Mouse (Mus musculus) midbrain, embryonic 10.5 days (tissue): ENCODE results near the gene Brms1. TPM values are rescaled to one million over a fixed set of nuclear protein-coding genes. Genes with fewer than 3 reads are reported as not detected.
"Not testable (repeated sequence)": the region's sequence is repeated elsewhere in the genome, so short reads cannot be mapped to it uniquely, and the experiment has no call there.

Experiments
- DNase-seq: peaks from one replicate; pipeline ENCODE4 v3.0.0-alpha.2; 2017; ENCODE audit warnings: low spot score
- H3K27ac ChIP-seq: fragments of 300-500 bp; sonication (generic); replicated peaks from 2 replicates; pipeline ENCODE4 v1.5.1; 2016; ENCODE audit warnings: mild to moderate bottlenecking
- H3K27me3 ChIP-seq: fragments of 300-500 bp; sonication (generic); 2 replicates; pipeline ENCODE4 v1.6.1; 2016; ENCODE audit warnings: low read depth, mild to moderate bottlenecking; ENCODE audit not compliant: poor library complexity, severe bottlenecking
- H3K36me3 ChIP-seq: fragments of 300-500 bp; sonication (generic); 2 replicates; pipeline ENCODE4 v1.6.1; 2016; ENCODE audit warnings: mild to moderate bottlenecking, moderate library complexity
- H3K4me1 ChIP-seq: fragments of 300-500 bp; sonication (generic); 2 replicates; pipeline ENCODE4 v1.6.1; 2016
- H3K4me3 ChIP-seq: fragments of 300-500 bp; sonication (generic); 2 replicates; pipeline ENCODE4 v1.5.1; 2016; ENCODE audit warnings: mild to moderate bottlenecking, moderate library complexity
- H3K9me3 ChIP-seq: fragments of 300-500 bp; sonication (generic); replicated peaks from 2 replicates; pipeline ENCODE4 v1.6.1; 2016; ENCODE audit warnings: mild to moderate bottlenecking
- WGBS: fragments of 180-500 bp; shearing (Covaris S2); methylation state at CpG from one replicate; pipeline ENCODE4 v1.1.7; 2016; 5-methylcytosine and 5-hydroxymethylcytosine counted together
- polyA plus RNA-seq: library from polyadenylated mRNA; unstranded; fragments of >200 nt; fragmentation: Nextera tagmentation; extraction: Ambion mirVana; gene quantifications from 2 replicates; pipeline ENCODE4 v1.2.1, GENCODE M21; 2016

The Brms1 gene
- polyA plus RNA-seq, 1 experiment from 2014 or later: 85.6 TPM

DNA sequence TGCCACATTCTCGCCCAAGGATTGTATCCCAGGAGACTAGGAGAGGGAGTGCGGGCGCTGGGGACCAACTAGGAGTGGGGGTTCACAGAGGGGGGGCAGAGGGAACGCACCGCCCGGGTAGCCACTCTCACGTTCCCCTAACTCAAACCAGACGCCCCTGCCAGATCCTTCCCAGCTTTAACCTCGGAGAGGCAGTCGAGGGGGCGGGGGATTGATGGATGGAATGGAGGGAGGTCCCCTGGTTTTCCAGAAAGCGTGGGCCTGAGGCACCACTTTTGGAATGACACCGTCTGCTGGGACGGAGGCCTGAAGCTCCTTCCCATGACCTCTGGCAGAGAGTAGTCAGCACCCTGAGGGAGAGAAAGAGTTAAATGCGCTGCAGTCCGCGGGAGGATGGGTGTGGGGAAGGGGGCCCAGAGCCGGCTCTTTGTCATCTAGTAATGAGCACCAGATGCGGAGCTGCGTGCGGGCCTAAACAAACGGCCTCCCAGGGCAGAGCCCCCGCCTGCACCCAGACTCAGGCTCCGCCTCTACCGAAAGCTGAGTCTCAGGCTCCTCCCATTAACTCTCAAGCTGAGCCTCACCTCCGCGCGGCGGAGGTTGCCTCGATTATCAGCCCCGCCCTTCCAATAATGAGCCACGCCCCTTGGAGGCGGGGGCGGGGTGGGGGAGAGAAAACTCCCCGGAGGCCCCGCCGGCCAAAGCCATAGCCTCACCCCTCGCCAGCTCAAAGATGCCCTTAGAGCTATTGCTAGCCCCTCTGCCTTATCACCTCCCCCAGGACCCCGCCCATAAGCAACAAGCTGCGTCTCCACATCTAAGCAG lies 30.6 kb downstream of the Brms1 start:
- under 1% methylated on average over 40 of the region's 40 CpGs for WGBS
- Histone ChIP-seq H3K4me3 (peak overlapping the region; percentile 60), H3K9me3 (no peaks in the 10 kb centered on the region), H3K36me3 (no peaks in the 10 kb centered on the region), H3K27me3 (peaks cover 64% of the 10 kb centered on the region), H3K27ac (peak overlapping the region; percentile 88), H3K4me1 (peaks cover 58% of the 10 kb centered on the region)
- peak; percentile 86 for DNase-seq

DNA sequence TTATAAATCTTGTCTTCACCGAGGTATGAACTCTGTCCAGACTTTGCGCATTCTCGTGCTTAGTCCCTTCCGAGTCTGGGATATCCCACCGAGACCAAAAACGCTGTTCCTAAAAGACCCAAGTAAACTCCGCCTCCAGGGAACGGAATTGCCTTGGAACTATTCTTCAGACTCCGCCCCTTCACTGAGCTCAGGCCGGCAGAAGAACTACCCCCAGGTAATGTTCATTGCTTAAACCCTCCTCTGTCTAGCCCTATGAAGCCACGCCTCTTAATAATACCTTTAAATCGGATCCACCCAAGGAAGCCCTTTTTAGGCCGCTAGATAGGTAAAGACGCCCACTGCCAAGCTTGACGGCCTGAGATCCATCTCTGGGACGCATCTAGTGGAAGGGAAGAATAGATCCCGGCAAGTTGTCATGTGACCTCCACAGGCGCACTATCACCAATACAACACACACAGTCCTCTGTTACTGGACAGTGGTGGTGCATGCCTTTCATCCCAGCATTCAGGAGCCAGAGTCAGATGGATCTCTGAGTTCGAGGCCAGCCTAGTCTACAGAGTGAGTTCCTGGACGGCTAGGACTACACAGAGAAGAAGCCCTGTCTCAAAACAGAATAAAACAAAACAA lies 31.4 kb downstream of the Brms1 start:
- no peaks in the 10 kb centered on the region for H3K9me3 ChIP-seq
- peaks cover 50% of the 10 kb centered on the region for H3K4me1 ChIP-seq
- H3K4me3 ChIP-seq: peak overlapping the region; percentile 60
- H3K27me3 ChIP-seq: peaks cover 56% of the 10 kb centered on the region
- 5% methylated on average over 20 of the region's 20 CpGs for WGBS
- DNase-seq: peak; percentile 38
- peak overlapping the region; percentile 88 for H3K27ac ChIP-seq
- H3K36me3 ChIP-seq: no peaks in the 10 kb centered on the region

- Histone ChIP-seq H3K4me1 (peaks cover 45% of the 10 kb centered on the region), H3K27me3 (peaks cover 51% of the 10 kb centered on the region), H3K9me3 (no peaks in the 10 kb centered on the region), H3K4me3 (peak overlapping the region; percentile 60), H3K27ac (no peak overlapping the region), H3K36me3 (no peaks in the 10 kb centered on the region)
- peak; percentile 75 for DNase-seq
- WGBS: 2% methylated on average over 15 of the region's 15 CpGs
Measured at GRCm38 (mm10) chr19:5073028-5073427, 31.9 kb downstream of the Brms1 start.

DNA sequence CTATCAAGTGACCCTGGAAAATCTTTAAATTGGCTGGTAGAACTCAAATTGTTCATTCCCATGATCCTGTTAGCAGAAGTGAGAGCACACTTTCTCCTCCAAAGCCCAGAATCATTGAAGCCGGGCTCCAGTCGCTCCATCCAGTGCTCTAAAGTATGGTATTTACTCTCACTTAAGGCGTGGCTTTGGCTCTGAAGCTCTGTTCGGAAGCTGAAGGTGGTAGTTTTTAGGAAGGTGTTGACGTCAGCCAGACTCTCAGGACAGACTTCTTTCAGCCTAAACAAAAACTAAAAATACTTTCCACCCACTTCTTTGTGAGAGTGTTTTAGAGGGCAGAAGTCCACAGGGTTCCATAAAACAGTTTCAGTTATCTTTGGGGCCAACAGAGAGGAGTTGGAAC lies 32.4 kb downstream of the Brms1 start:
- DNase-seq: no peak
- Histone ChIP-seq H3K4me1 (peaks cover 40% of the 10 kb centered on the region), H3K27me3 (peaks cover 46% of the 10 kb centered on the region), H3K4me3 (no peak overlapping the region), H3K36me3 (no peaks in the 10 kb centered on the region), H3K27ac (no peak overlapping the region), H3K9me3 (no peaks in the 10 kb centered on the region)
- WGBS: 46% methylated on average over 5 of the region's 5 CpGs

- 85% methylated on average over 1 of the region's 1 CpGs for WGBS
Measured at GRCm38 (mm10) chr19:5079279-5079678, 38.1 kb downstream of the Brms1 start.

GRCm38 (mm10) chr19:5082005-5082404 lies 40.9 kb downstream of the Brms1 start:
- no peak for DNase-seq
- H3K4me3 ChIP-seq: no peak overlapping the region
- H3K4me1 ChIP-seq: peaks cover 12% of the 10 kb centered on the region
- H3K27ac ChIP-seq: no peak overlapping the region
- peaks cover 70% of the 10 kb centered on the region for H3K27me3 ChIP-seq
- no peaks in the 10 kb centered on the region for H3K36me3 ChIP-seq
- H3K9me3 ChIP-seq: no peaks in the 10 kb centered on the region
- 60% methylated on average over 18 of the region's 18 CpGs for WGBS

More at GRCm38 (mm10) chr19:5079279-5079678, 38.1 kb downstream of the Brms1 start:
- Histone ChIP-seq H3K4me1 (no peaks in the 10 kb centered on the region), H3K27ac (no peak overlapping the region), H3K27me3 (peaks cover 56% of the 10 kb centered on the region), H3K9me3 (no peaks in the 10 kb centered on the region), H3K4me3 (no peak overlapping the region), H3K36me3 (no peaks in the 10 kb centered on the region)
- DNase-seq: no peak

GRCm38 (mm10) chr19:5082596-5082995 lies 41.4 kb downstream of the Brms1 start:
- Histone ChIP-seq H3K27me3 (peaks cover 70% of the 10 kb centered on the region), H3K4me3 (no peak overlapping the region), H3K9me3 (no peaks in the 10 kb centered on the region), H3K36me3 (no peaks in the 10 kb centered on the region), H3K4me1 (peaks cover 17% of the 10 kb centered on the region), H3K27ac (no peak overlapping the region)
- 70% methylated on average over 24 of the region's 24 CpGs for WGBS
- no peak for DNase-seq

GRCm38 (mm10) chr19:5083961-5084833 lies 43.0 kb downstream of the Brms1 start:
- Histone ChIP-seq H3K27ac (no peak overlapping the region), H3K4me3 (peak overlapping the region; percentile 59; the same call in 1 of the 2 replicates), H3K4me1 (peaks cover 26% of the 10 kb centered on the region), H3K27me3 (peaks cover 70% of the 10 kb centered on the region), H3K9me3 (no peaks in the 10 kb centered on the region), H3K36me3 (no peaks in the 10 kb centered on the region)
- DNase-seq: no peak
- WGBS: 55% methylated on average over 3 of the region's 3 CpGs

DNA sequence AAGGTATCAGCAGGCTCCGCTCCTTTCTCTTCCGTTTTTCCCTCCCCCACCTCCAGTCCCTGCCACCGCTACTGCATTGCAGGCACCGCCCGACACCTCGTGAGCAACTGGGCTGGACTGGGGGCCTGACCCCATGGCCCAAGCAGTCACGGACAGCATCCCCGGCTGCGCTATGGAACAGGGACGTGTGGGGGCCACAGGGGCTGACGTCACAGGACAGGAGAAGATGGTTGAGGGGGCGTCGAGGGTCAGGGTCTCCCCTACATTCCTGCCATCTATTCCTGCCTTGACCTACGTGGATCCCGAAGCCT lies 43.6 kb downstream of the Brms1 start:
- WGBS: 4% methylated on average over 15 of the region's 15 CpGs
- Histone ChIP-seq H3K36me3 (peaks cover 3% of the 10 kb centered on the region), H3K4me1 (peaks cover 30% of the 10 kb centered on the region), H3K27ac (no peak overlapping the region), H3K9me3 (no peaks in the 10 kb centered on the region), H3K27me3 (peaks cover 68% of the 10 kb centered on the region), H3K4me3 (peak overlapping the region; percentile 59)
- no peak for DNase-seq

DNA sequence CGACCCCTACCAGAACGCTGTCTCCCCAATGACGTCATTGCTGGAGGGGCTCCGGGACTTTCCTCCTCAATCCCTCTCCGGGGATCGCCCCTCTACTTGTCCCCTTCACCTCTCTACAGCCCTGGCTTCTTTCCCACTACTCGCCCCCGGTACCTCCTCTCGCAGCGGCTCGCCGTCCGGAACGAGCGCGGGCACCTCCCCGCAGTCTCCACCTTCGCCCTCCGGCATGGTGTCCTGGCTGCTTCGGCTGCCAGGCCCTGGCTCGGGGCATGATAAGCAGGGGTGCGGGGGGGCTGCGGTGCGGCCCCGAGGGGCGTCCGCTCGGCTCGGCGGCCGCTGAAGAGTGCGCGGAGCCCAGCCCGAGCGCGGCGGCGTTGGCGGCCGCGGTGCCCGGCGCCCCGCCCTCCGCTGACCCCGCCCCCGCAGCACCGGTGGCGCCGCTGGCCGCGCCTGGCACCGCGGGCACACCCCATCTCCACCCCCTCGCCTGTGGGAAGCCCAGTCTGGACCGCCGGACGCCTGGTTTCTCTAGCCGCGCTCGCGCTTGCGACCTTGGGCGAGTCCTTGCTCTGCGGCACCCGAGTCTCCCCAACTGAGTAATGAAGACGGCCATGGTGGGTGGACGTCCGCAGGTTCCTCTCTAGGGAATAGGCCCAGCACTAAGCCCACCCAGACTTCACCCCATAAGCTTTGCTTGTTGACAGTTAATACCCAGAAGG lies 44.1 kb downstream of the Brms1 start, which contains the start of gene Tmem151a:
Gene Tmem151a, minus strand, starts transcription at position 387 of the 719 bp plus-strand sequence.
- Histone ChIP-seq H3K36me3 (peaks cover 6% of the 10 kb centered on the region), H3K4me1 (peaks cover 30% of the 10 kb centered on the region), H3K27me3 (peaks cover 63% of the 10 kb centered on the region), H3K27ac (no peak within 1 kb of the TSS), H3K9me3 (no peaks in the 10 kb centered on the region), H3K4me3 (peak within 1 kb of the TSS; percentile 59)
- WGBS: 1% methylated on average over 69 of the region's 69 CpGs
- no peak for DNase-seq

DNA sequence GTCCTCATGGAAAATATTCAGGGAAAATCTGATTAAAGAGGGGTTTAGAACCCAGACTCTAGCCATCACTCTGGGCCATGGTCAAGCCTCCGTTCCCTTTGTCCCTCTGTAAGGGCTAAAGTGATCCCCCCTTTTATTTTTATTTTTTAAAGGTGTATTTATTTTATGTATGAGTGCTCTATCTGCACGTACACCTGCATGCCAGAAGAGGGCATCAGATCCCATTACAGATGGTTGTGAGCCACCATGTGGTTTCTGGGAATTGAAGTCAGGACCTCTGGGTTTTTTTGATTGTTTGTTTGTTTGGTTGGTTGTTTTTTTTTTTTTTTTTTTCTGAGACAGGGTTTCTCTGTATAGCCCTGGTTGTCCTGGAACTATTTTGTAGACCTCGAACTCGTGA lies 45.4 kb downstream of the Brms1 start:
- Histone ChIP-seq H3K27me3 (peaks cover 51% of the 10 kb centered on the region), H3K36me3 (peaks cover 19% of the 10 kb centered on the region), H3K4me1 (peaks cover 30% of the 10 kb centered on the region)
- H3K27ac ChIP-seq, H3K9me3 ChIP-seq, DNase-seq, H3K4me3 ChIP-seq: not testable (repeated sequence)
- WGBS: 64% methylated on average over 4 of the region's 4 CpGs
